Mouse (Mus musculus) adrenal gland, postnatal 4 days (tissue): ENCODE data around the gene Syvn1. TPM values are rescaled to one million over a fixed set of nuclear protein-coding genes. Genes with fewer than 3 reads are reported as not detected.
"Not testable (repeated sequence)": the region's sequence is repeated elsewhere in the genome, so short reads cannot be mapped to it uniquely, and the experiment has no call there.

Experiments used
- DNase-seq, 2 experiments: peaks; one replicate each; pipeline ENCODE4 v3.0.0; 2021 to 2022; ENCODE audit warnings: low spot score in 2 of 2, mixed read lengths in 2 of 2
- total RNA-seq, 2 experiments: library from RNA; stranded (reverse); gene quantifications; 2 replicates each; pipeline ENCODE4 v1.2.3; 2021

Syvn1 gene
- total RNA-seq, 2 experiments from 2014 or later = 45.8 to 48.1 TPM

GRCm38 (mm10) chr19:6038326-6038725 is 8.1 kb upstream of the Syvn1 start:
- DNase-seq = no peak

- no peak for DNase-seq
Observed at GRCm38 (mm10) chr19:6040002-6040401, 6.4 kb upstream of the Syvn1 start.

- DNase-seq = no peak
Observed at GRCm38 (mm10) chr19:6042293-6042692, 4.1 kb upstream of the Syvn1 start.

- not testable (repeated sequence) for DNase-seq
Observed at GRCm38 (mm10) chr19:6044102-6044501, 2.3 kb upstream of the Syvn1 start.

- no peak for DNase-seq
Observed at GRCm38 (mm10) chr19:6045366-6046293, 746 bp upstream of the Syvn1 start.

GRCm38 (mm10) chr19:6047154-6047898 is 950 bp downstream of the Syvn1 start:
- DNase-seq = no peak

GRCm38 (mm10) chr19:6047899-6048166 is 1.5 kb downstream of the Syvn1 start:
- no peak for DNase-seq

- no peak for DNase-seq
Observed at GRCm38 (mm10) chr19:6048681-6049410, 2.5 kb downstream of the Syvn1 start.

- DNase-seq = no peak
Observed at GRCm38 (mm10) chr19:6052516-6052915, 6.1 kb downstream of the Syvn1 start.

- DNase-seq = no peak
Observed at GRCm38 (mm10) chr19:6054296-6054695, 7.9 kb downstream of the Syvn1 start.

- DNase-seq = no peak
Observed at GRCm38 (mm10) chr19:6056696-6057095, 10.3 kb downstream of the Syvn1 start.

- peak; percentile 96 to 97 for DNase-seq
Observed at GRCm38 (mm10) chr19:6057313-6058096, 11.1 kb downstream of the Syvn1 start, which contains the start of the genes Mrpl49 and Fau. TSS of gene Mrpl49 (minus strand) at chr19:6057785. TSS of gene Fau (plus strand) at chr19:6057844.

- no peak for DNase-seq
Observed at GRCm38 (mm10) chr19:6058513-6058912, 12.1 kb downstream of the Syvn1 start.

- DNase-seq = no peak
Observed at GRCm38 (mm10) chr19:6058966-6059365, 12.6 kb downstream of the Syvn1 start.

- peak; percentile 74 to 87 for DNase-seq
Observed at GRCm38 (mm10) chr19:6061021-6061533, 14.7 kb downstream of the Syvn1 start, which contains the start of gene Znhit2. TSS of gene Znhit2 (plus strand) at chr19:6061192.

GRCm38 (mm10) chr19:6061641-6062302 is 15.4 kb downstream of the Syvn1 start:
- DNase-seq = no peak

- no peak for DNase-seq
Observed at GRCm38 (mm10) chr19:6062418-6062817, 16.0 kb downstream of the Syvn1 start.

GRCm38 (mm10) chr19:6063081-6063480 is 16.7 kb downstream of the Syvn1 start:
- no peak for DNase-seq

GRCm38 (mm10) chr19:6066571-6066970 is 20.2 kb downstream of the Syvn1 start:
- no peak for DNase-seq
